Mouse (Mus musculus) kidney, embryonic 16.5 days (tissue): ENCODE measurements at regions not wholly inside any gene's neighbourhood (a gene's known extent, or its start where the extent isn't known, plus 50 kb on each side); places are given as distances from the start of the nearest gene placed in this dataset.

Experiments
- ATAC-seq: fragments of 200-750 bp; cut with Nextera tagmentation; 2 replicates; pipeline ENCODE4 v1.8.0; 2017; ENCODE audit warnings: moderate TSS enrichment; ENCODE audit not compliant: low FRiP score, low TSS enrichment
- H3K27ac ChIP-seq: fragments of 300-500 bp; sonication (generic); 2 replicates; pipeline ENCODE4 v1.5.1; 2014; ENCODE audit warnings: low read length
- H3K27me3 ChIP-seq: fragments of 300-500 bp; sonication (generic); 2 replicates; pipeline ENCODE4 v1.6.1; 2014; ENCODE audit warnings: low read length, control low read depth, mixed read lengths; ENCODE audit not compliant: insufficient read depth
- H3K36me3 ChIP-seq: fragments of 300-500 bp; sonication (generic); 2 replicates; pipeline ENCODE4 v1.6.1; 2014; ENCODE audit warnings: low read length, control low read depth, mixed read lengths; ENCODE audit not compliant: insufficient read depth
- H3K4me1 ChIP-seq: fragments of 300-500 bp; sonication (generic); 2 replicates; pipeline ENCODE4 v1.6.1; 2014; ENCODE audit warnings: low read length, control low read depth, mixed read lengths; ENCODE audit not compliant: insufficient read depth
- H3K4me2 ChIP-seq: fragments of 300-500 bp; sonication (generic); replicated peaks from 2 replicates; pipeline ENCODE4 v1.6.1; 2014; ENCODE audit warnings: low read depth, low read length
- H3K4me3 ChIP-seq: fragments of 300-500 bp; sonication (generic); 2 replicates; pipeline ENCODE4 v1.5.1; 2014; ENCODE audit warnings: mild to moderate bottlenecking, low read length
- H3K9ac ChIP-seq: fragments of 300-500 bp; sonication (generic); replicated peaks from 2 replicates; pipeline ENCODE4 v1.6.1; 2014; ENCODE audit warnings: low read length
- H3K9me3 ChIP-seq: fragments of 300-500 bp; sonication (generic); 2 replicates; pipeline ENCODE4 v1.6.1; 2016; ENCODE audit warnings: low read length, control low read depth
- WGBS: fragments of 180-500 bp; shearing (Covaris S2); extraction: QIAGEN DNeasy Blood & Tissue Kit; methylation state at CpG from one replicate; pipeline ENCODE4 v1.1.7; 2014; 5-methylcytosine and 5-hydroxymethylcytosine counted together

DNA sequence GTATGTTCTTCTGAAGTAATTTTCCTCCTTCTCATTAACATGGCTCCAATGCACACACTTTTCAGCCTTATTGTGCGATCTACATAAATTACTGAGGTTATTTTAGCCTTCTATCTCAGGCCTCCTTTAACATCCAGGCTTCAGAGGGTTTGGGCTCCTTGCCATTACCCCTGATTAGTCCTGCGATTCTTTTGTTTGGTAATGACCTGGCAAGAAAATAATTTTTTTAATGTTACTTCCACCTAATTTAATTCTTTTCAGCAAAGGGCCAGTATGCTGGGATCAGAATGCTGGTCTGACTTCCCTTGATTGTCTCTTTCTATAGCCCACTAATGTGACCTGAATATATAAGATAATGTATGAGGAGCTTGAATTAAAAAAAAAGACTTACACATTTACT is 739.4 kb downstream of the Tbl1xr1 start:
- WGBS = 77% methylated on average over 2 of the region's 2 CpGs
- Histone ChIP-seq H3K27me3 (no peaks in the 10 kb centered on the region), H3K27ac (no peak overlapping the region), H3K4me3 (no peak overlapping the region), H3K9ac (no peak overlapping the region), H3K36me3 (no peaks in the 10 kb centered on the region), H3K4me2 (no peak overlapping the region), H3K4me1 (no peaks in the 10 kb centered on the region), H3K9me3 (no peaks in the 10 kb centered on the region)
- ATAC-seq = no peak

DNA sequence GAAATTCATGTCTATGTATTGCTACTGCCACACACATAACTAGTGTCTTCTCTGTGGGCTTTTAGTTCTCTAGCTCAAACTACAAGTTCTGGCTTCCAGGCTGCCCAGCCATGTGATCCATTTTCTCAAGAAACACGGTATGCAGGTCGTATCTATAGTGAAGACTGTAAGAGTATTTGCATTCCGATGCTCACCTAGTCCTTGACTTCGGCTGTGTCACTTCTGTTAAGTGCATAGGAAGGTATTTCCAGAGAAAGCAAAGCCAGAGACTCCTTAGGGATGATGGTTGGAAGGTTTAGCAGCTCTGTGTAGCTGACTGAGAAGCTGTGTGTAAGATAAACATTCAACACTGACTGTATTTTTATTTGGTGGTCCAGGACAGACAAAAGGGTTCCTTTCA is 750.0 kb downstream of the Tbl1xr1 start:
- no peak overlapping the region for H3K9ac ChIP-seq
- no peaks in the 10 kb centered on the region for H3K9me3 ChIP-seq
- H3K4me3 ChIP-seq = no peak overlapping the region
- H3K4me1 ChIP-seq = no peaks in the 10 kb centered on the region
- H3K27ac ChIP-seq = no peak overlapping the region
- ATAC-seq = no peak
- H3K27me3 ChIP-seq = no peaks in the 10 kb centered on the region
- 86% methylated on average over 4 of the region's 4 CpGs for WGBS
- H3K4me2 ChIP-seq = no peak overlapping the region
- no peaks in the 10 kb centered on the region for H3K36me3 ChIP-seq

DNA sequence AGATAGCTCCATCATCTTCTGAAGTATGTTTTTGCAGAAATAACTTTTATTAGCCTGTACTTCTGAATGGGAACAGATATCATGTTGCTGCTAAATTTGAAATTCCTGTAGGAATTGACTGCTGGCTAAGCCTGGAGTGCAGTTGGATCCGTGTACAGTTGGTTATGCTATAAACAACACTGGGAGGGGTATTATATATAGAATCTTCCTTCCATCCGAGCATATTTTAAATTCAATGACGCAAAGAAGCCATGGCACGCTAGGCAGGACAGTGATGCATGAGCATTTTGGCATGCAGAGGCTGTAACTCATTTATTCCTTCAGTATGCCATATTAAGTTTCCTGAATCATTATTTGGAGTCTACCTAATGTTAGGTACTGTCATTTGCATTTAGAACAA is 762.5 kb downstream of the Tbl1xr1 start:
- no peaks in the 10 kb centered on the region for H3K27me3 ChIP-seq
- no peaks in the 10 kb centered on the region for H3K4me1 ChIP-seq
- ATAC-seq = no peak
- H3K4me2 ChIP-seq = no peak overlapping the region
- no peaks in the 10 kb centered on the region for H3K36me3 ChIP-seq
- no peak overlapping the region for H3K9ac ChIP-seq
- no peak overlapping the region for H3K27ac ChIP-seq
- H3K9me3 ChIP-seq = no peaks in the 10 kb centered on the region
- H3K4me3 ChIP-seq = no peak overlapping the region
- 71% methylated on average over 4 of the region's 4 CpGs for WGBS

DNA sequence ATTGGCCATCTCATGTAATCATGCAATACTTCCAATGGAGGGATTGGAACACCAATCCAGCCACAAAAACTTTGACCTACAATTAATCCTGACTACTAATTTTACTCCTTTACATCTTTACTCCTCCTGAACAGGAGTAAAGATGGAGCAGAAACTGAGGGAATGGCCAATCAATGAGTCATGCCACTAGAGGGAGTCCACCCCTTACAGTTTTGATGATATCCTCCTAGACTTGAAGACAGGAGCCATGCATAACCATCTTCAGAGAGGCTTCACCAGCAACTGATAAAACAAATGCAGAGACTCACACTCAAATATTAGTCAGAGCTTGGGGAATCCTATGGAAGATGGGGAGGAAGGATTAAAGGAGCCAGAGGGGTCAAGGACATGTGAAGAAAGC is 774.0 kb downstream of the Tbl1xr1 start:
- no peaks in the 10 kb centered on the region for H3K4me1 ChIP-seq
- ATAC-seq = no peak
- no peaks in the 10 kb centered on the region for H3K9me3 ChIP-seq
- no peaks in the 10 kb centered on the region for H3K27me3 ChIP-seq
- no peak overlapping the region for H3K9ac ChIP-seq
- H3K36me3 ChIP-seq = no peaks in the 10 kb centered on the region
- no peak overlapping the region for H3K4me2 ChIP-seq
- no peak overlapping the region for H3K27ac ChIP-seq
- H3K4me3 ChIP-seq = no peak overlapping the region

DNA sequence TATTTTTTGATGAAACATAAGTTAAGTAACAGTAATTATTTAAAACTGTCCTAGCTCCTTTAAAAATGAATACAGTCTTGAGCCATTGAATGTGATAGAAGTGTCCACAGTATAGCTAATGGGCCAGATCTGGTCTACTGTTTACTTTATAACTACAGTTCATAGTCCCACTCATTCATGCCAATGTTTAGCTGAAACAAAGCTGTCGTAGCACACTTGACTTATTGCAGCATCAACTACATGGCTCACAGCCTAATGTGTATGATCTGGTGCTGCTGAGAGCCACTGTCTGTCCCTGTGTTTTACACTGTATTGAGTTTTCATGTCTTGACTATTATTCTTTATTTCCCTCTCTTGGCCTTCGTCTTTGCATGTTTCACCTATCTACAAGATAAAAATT is 787.1 kb downstream of the Tbl1xr1 start:
- Histone ChIP-seq H3K4me2 (no peak overlapping the region), H3K36me3 (no peaks in the 10 kb centered on the region), H3K9me3 (no peaks in the 10 kb centered on the region), H3K9ac (no peak overlapping the region), H3K4me3 (no peak overlapping the region), H3K4me1 (no peaks in the 10 kb centered on the region), H3K27ac (no peak overlapping the region), H3K27me3 (no peaks in the 10 kb centered on the region)
- WGBS = 74% methylated on average over 2 of the region's 2 CpGs
- ATAC-seq = no peak

DNA sequence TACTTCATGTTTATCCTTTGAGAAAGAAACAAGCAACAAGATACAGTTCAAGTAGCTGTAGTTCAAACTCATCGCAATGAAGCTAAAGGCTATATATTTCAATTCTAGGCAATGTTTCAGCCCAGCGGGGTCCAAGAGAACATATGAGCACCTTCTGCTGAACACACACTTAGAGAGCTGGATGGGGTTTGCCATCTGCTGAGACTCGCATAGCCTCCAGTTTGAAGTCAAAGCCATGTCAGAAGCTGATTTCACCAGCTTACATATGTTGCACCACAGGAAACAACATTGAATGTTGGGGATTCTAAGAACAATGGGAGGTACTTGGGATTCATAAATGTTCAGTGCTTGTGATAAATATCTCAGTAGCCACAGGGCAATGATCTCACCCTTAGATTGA is 801.4 kb downstream of the Tbl1xr1 start:
- H3K4me1 ChIP-seq = no peaks in the 10 kb centered on the region
- H3K4me2 ChIP-seq = no peak overlapping the region
- H3K36me3 ChIP-seq = no peaks in the 10 kb centered on the region
- ATAC-seq = no peak
- no peak overlapping the region for H3K4me3 ChIP-seq
- no peaks in the 10 kb centered on the region for H3K9me3 ChIP-seq
- H3K9ac ChIP-seq = no peak overlapping the region
- WGBS = 86% methylated on average over 3 of the region's 3 CpGs
- no peak overlapping the region for H3K27ac ChIP-seq
- no peaks in the 10 kb centered on the region for H3K27me3 ChIP-seq

DNA sequence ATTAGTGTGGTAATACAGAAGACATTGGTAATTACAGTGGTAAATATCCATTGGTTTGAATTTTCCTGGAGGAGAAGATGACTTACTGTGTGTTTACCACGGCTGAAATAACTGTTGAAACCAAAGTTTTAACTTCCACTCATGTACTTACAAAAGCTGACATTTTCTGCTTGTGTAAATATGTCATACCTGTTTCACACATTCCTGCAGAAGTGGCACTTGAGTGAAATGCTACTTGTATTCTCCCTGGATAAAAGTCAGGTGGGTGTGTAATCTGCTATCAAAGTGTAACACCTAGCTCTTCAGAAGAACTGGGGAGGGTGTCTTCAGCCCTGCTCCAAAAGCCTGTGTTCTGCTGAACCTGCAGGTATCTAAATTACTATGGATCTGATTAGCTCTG is 816.3 kb downstream of the Tbl1xr1 start:
- Histone ChIP-seq H3K4me1 (no peaks in the 10 kb centered on the region), H3K4me2 (no peak overlapping the region), H3K27me3 (no peaks in the 10 kb centered on the region), H3K4me3 (no peak overlapping the region), H3K9ac (no peak overlapping the region), H3K36me3 (no peaks in the 10 kb centered on the region), H3K27ac (no peak overlapping the region), H3K9me3 (no peaks in the 10 kb centered on the region)
- ATAC-seq = no peak
- 57% methylated on average over 1 of the region's 1 CpGs for WGBS

DNA sequence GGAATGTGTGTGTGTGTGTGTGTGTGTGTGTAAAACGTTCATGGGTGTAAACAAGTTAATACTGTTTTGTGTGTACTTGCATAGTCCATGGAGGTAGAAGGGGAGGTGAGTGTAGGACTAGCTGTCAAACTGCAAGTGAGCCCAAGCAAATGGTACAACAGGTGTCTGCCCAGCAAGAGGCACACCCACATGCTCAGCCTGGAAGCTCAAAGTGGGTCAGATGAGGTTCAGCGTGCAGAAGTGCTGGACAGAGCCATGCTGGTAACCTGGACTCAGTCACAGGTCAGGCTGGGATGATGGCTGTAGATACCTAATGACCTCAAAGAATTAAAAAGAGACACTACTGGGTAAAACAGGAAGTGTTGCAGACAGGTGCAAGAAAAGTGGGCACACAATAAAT is 821.2 kb downstream of the Tbl1xr1 start:
- no peaks in the 10 kb centered on the region for H3K36me3 ChIP-seq
- H3K4me2 ChIP-seq = no peak overlapping the region
- no peaks in the 10 kb centered on the region for H3K4me1 ChIP-seq
- peak; percentile 35; the same call in 1 of the 2 replicates for ATAC-seq
- H3K27ac ChIP-seq = no peak overlapping the region
- no peaks in the 10 kb centered on the region for H3K9me3 ChIP-seq
- WGBS = 60% methylated on average over 2 of the region's 2 CpGs
- no peaks in the 10 kb centered on the region for H3K27me3 ChIP-seq
- H3K4me3 ChIP-seq = no peak overlapping the region
- no peak overlapping the region for H3K9ac ChIP-seq

DNA sequence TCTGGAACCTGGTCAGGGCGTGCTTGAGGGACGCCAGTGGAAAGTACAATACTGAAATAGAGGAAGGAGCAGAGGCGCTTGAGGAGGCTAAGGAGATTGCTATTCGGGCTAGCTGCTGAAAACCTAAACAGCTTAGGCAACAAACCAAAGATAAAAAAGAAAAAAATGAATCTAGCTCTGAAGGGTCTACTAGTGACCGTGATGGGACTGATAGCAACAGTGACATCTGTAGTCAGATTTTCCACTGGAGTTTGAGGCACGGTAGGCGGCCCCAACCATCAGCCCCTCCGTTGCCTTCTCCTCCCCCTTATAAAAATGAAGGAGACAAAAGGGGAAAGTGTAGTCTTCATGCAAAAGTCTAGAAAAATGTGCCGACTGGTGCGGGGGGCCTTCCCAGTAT is 824.5 kb downstream of the Tbl1xr1 start:
- Histone ChIP-seq H3K4me2 (no peak overlapping the region), H3K27me3 (no peaks in the 10 kb centered on the region), H3K36me3 (no peaks in the 10 kb centered on the region), H3K27ac (no peak overlapping the region), H3K9me3 (no peaks in the 10 kb centered on the region), H3K4me3 (no peak overlapping the region), H3K9ac (no peak overlapping the region), H3K4me1 (no peaks in the 10 kb centered on the region)
- 94% methylated on average over 10 of the region's 10 CpGs for WGBS
- ATAC-seq = no peak

DNA sequence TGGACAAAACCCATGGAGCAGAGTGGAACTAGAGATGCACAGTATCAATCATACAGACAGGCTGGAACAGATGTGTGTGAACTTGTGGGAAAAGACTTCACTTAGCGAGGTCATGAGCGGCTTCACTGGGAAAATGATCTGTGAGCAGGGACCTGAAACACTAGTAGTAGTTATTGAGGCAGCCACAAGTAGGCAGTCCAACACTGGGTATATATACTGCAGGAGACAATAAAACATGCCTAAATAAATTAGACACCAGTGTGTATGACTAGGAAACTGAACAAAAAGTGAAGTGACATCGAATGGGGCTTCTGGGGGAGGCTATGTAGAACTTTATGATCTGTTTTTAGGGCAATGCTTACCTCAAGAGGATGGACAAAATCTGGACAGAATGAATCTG is 852.5 kb downstream of the Tbl1xr1 start:
- H3K36me3 ChIP-seq = no peaks in the 10 kb centered on the region
- no peak for ATAC-seq
- H3K27ac ChIP-seq = no peak overlapping the region
- WGBS = 54% methylated on average over 3 of the region's 3 CpGs
- no peak overlapping the region for H3K4me2 ChIP-seq
- no peak overlapping the region for H3K9ac ChIP-seq
- H3K9me3 ChIP-seq = no peaks in the 10 kb centered on the region
- no peak overlapping the region for H3K4me3 ChIP-seq
- H3K4me1 ChIP-seq = no peaks in the 10 kb centered on the region
- no peaks in the 10 kb centered on the region for H3K27me3 ChIP-seq
